Mouse (Mus musculus): ENCODE results near the gene Gm45808. TPM values are rescaled to one million over a fixed set of nuclear protein-coding genes. Genes with fewer than 3 reads are reported as not detected.
"Not testable (repeated sequence)": the region's sequence is repeated elsewhere in the genome, so short reads cannot be mapped to it uniquely, and the experiment has no call there.

Gene Gm45808
- polyA plus RNA-seq, 1 experiment from 2014 or later: not detected

DNA sequence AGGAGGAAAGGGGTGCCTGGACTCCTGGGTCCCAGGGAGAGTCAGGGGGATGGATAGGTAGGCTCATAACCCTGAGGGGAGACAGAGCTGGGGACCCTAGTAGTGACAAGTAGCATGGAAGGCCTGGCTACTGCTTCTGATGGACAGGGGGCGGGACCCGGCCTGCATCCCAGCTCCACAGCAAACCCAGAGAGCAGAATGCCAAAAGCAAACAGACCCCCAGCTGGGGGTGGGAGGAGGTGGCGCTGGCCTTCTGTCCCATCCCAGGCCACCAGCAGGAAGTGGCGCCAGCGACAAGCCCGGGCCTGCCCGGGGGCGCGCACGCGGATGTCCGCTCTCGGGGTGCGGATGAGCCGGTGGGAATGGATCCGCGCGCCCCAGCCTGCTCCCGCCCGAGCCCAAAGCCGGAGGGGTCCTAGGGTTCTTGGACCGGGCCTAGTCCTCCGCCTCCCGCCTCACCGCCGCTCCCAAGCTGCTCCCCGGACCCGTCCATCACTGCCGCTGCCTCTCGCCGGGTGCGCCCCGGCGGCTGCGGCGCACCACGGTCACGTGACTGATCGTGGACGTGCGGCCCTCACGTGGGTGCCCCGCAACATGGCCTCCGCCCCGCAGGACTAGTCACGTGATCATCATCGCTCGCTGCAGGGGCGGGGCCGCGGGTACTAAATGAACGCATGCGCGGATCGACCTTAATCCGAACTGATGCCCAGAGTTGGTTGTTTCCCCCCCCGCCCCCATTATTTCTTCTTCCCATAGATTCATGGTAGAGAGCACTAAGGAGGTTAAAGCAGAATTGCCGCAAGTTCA, 20.1 kb downstream of the Gm45808 start, which contains the start of gene Bax:
Bax (minus strand) TSS at position 616 of the 807 bp plus-strand sequence.
- Histone ChIP-seq H3K27me3 (ENCODE audit: control insufficient read depth, insufficient read depth, low read length) (no peaks in the 10 kb centered on the region), H3K9ac (ENCODE audit: low read length) (peak within 1 kb of the TSS; percentile 88), H3K27ac (ENCODE audit: low read length) (peak within 1 kb of the TSS; percentile 4), H3K4me2 (ENCODE audit: low read depth, low read length) (peak within 1 kb of the TSS; percentile 86), H3K36me3 (ENCODE audit: control insufficient read depth, insufficient read depth, low read length) (peaks cover 5% of the 10 kb centered on the region; the same call in 1 of the 2 replicates), H3K4me3 (replicated peaks; ENCODE audit: low read length) (peak within 1 kb of the TSS; percentile 82), H3K4me1 (ENCODE audit: control insufficient read depth, insufficient read depth, low read length) (peaks cover 14% of the 10 kb centered on the region), H3K9me3 (replicated peaks; ENCODE audit: control insufficient read depth, low read length) (no peaks in the 10 kb centered on the region)
- peak; percentile 82 for ATAC-seq (ENCODE audit: insufficient read depth, low FRiP score)
- under 1% methylated on average over 57 of the region's 58 CpGs for WGBS

DNA sequence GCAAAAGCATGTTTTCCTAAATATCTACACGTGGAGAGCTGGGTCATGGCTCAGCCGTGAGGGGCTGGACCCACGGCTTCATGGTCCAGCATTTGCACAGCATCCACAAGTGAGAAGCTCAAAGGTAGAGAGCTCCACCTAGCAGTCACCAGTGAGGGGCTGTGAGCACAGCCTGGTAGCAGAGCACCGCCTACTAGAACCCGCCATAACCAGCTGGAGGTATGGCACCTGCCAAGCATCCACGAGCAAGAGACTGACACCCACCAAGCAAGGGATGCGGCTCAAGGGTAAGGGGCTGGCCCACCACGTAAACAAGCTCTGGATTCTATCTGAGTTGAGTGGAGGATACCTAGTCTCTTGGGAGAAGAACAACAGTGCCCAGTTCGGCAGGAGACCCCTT, 21.1 kb downstream of the Gm45808 start:
- Histone ChIP-seq H3K4me2 (ENCODE audit: low read depth, low read length) (peak overlapping the region; percentile 86), H3K4me1 (ENCODE audit: control insufficient read depth, insufficient read depth, low read length) (peaks cover 23% of the 10 kb centered on the region), H3K9me3 (replicated peaks; ENCODE audit: control insufficient read depth, low read length) (no peaks in the 10 kb centered on the region), H3K4me3 (replicated peaks; ENCODE audit: low read length) (peak overlapping the region; percentile 82), H3K36me3 (ENCODE audit: control insufficient read depth, insufficient read depth, low read length) (peaks cover 5% of the 10 kb centered on the region; the same call in 1 of the 2 replicates), H3K27me3 (ENCODE audit: control insufficient read depth, insufficient read depth, low read length) (no peaks in the 10 kb centered on the region), H3K9ac (ENCODE audit: low read length) (peak overlapping the region; percentile 88; the same call in 1 of the 2 replicates), H3K27ac (ENCODE audit: low read length) (no peak overlapping the region)
- 68% methylated on average over 9 of the region's 9 CpGs for whole genome bisulfite sequencing
- no peak for ATAC-seq (ENCODE audit: insufficient read depth, low FRiP score)

DNA sequence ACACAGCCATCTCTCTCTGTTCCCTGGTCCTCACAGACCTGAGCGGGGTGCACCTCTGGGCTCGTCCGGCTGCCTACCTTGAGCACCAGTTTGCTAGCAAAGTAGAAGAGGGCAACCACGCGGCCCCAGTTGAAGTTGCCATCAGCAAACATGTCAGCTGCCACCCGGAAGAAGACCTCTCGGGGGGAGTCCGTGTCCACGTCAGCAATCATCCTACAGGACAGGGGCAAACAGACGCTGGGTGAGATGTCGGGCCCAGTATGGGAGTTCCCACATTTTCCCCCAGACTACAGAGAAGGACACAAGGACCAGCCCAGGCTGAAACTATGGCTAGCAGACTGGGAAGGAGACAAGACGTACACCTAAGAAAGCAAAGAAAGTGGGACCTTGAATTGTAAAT, 21.5 kb downstream of the Gm45808 start:
- Histone ChIP-seq H3K9ac (ENCODE audit: low read length) (no peak overlapping the region), H3K4me1 (ENCODE audit: control insufficient read depth, insufficient read depth, low read length) (peaks cover 27% of the 10 kb centered on the region), H3K9me3 (replicated peaks; ENCODE audit: control insufficient read depth, low read length) (no peaks in the 10 kb centered on the region), H3K4me2 (ENCODE audit: low read depth, low read length) (no peak overlapping the region), H3K4me3 (replicated peaks; ENCODE audit: low read length) (no peak overlapping the region), H3K27ac (ENCODE audit: low read length) (no peak overlapping the region), H3K27me3 (ENCODE audit: control insufficient read depth, insufficient read depth, low read length) (no peaks in the 10 kb centered on the region), H3K36me3 (ENCODE audit: control insufficient read depth, insufficient read depth, low read length) (peaks cover 5% of the 10 kb centered on the region; the same call in 1 of the 2 replicates)
- WGBS: 91% methylated on average over 12 of the region's 12 CpGs
- ATAC-seq (ENCODE audit: insufficient read depth, low FRiP score): no peak

DNA sequence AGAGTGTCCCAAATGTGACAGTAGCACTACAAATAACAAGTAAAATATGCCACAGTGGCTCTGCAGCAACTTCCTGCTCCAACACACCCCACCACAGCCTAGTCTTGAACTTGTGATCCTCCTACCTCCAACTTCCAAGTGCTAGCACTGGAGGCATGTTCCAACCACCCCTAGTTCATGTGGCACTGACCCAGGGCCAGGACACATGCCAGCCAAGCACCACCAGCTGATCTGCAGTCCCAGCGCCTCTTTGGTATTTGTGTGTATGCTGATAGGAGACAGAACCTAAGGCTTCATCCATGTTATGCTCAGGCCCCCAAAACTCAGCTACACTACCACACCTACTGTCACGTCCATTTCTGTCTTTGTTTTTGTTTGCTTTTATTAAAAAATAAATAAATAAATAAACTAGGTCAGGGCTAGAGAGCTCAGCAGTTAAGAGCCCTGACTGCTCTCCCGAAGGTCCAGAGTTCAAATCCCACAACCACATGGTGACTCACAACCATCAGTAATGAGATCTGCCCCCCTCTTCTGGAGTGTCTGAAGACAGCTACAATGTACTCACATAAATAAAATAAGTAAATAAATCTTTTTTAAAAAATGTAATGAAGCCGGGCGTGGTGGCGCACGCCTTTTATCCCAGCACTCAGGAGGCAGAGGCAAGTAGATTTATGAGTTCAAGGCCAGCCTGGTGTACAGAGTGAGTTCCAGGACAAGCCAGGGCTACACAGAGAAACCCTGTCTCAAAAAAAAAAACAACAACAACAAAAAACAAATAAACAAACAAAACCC, 22.4 kb downstream of the Gm45808 start:
- H3K27ac ChIP-seq (ENCODE audit: low read length): no peak overlapping the region
- H3K9me3 ChIP-seq (replicated peaks; ENCODE audit: control insufficient read depth, low read length): no peaks in the 10 kb centered on the region
- H3K4me3 ChIP-seq (replicated peaks; ENCODE audit: low read length): no peak overlapping the region
- H3K27me3 ChIP-seq (ENCODE audit: control insufficient read depth, insufficient read depth, low read length): no peaks in the 10 kb centered on the region
- H3K4me1 ChIP-seq (ENCODE audit: control insufficient read depth, insufficient read depth, low read length): peaks cover 29% of the 10 kb centered on the region
- no peak overlapping the region for H3K4me2 ChIP-seq (ENCODE audit: low read depth, low read length)
- no peak for ATAC-seq (ENCODE audit: insufficient read depth, low FRiP score)
- H3K9ac ChIP-seq (ENCODE audit: low read length): no peak overlapping the region
- 92% methylated on average over 7 of the region's 7 CpGs for WGBS
- H3K36me3 ChIP-seq (ENCODE audit: control insufficient read depth, insufficient read depth, low read length): peaks cover 5% of the 10 kb centered on the region; the same call in 1 of the 2 replicates

DNA sequence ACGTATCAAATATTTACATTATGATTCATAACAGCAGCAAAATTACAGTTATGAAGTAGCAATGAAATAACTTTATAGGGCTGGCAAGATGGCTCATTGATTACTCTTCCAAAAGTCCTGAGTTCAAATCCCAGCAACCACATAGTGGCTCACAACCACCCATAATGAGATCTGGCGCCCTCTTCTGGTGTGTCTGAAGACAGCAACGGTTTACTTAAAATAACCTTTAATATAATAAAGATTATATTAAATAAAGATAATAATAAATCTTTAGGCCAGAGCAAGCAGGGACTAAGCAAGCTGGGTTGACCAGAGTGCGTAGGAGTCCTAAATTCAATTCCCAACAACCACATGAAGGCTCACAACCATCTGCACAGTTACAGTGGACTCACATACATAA, 23.7 kb downstream of the Gm45808 start:
- H3K27ac ChIP-seq (ENCODE audit: low read length); H3K9me3 ChIP-seq (replicated peaks; ENCODE audit: control insufficient read depth, low read length); H3K27me3 ChIP-seq (ENCODE audit: control insufficient read depth, insufficient read depth, low read length); ATAC-seq (ENCODE audit: insufficient read depth, low FRiP score); H3K4me3 ChIP-seq (replicated peaks; ENCODE audit: low read length); H3K36me3 ChIP-seq (ENCODE audit: control insufficient read depth, insufficient read depth, low read length); H3K4me2 ChIP-seq (ENCODE audit: low read depth, low read length); H3K9ac ChIP-seq (ENCODE audit: low read length): not testable (repeated sequence)
- WGBS: 77% methylated on average over 4 of the region's 4 CpGs
- peaks cover 34% of the 10 kb centered on the region for H3K4me1 ChIP-seq (ENCODE audit: control insufficient read depth, insufficient read depth, low read length)

DNA sequence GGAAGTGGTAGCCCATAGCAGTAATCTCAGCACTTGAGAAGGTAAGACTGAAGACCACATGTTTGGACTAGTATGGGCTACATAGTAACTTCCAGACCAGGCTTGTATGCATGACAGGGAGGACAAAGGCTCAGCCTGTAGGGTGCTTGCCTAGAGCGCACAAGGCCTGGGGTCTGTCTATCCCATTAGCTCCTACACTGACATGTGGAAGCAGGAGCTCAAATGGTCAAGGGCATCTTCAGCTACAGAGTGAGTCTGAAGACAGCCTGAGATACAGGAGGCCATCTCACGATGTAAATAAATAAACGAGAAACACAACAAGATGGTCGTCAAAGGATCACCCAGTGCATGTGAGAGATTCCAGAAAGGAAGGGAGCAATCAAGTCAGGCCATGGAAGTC, 24.3 kb downstream of the Gm45808 start:
- H3K9me3 ChIP-seq (replicated peaks; ENCODE audit: control insufficient read depth, low read length): no peaks in the 10 kb centered on the region
- no peak overlapping the region for H3K4me2 ChIP-seq (ENCODE audit: low read depth, low read length)
- no peak overlapping the region for H3K9ac ChIP-seq (ENCODE audit: low read length)
- WGBS: 84% methylated on average over 4 of the region's 4 CpGs
- H3K36me3 ChIP-seq (ENCODE audit: control insufficient read depth, insufficient read depth, low read length): peaks cover 8% of the 10 kb centered on the region; the same call in 1 of the 2 replicates
- ATAC-seq (ENCODE audit: insufficient read depth, low FRiP score): no peak
- H3K27me3 ChIP-seq (ENCODE audit: control insufficient read depth, insufficient read depth, low read length): no peaks in the 10 kb centered on the region
- H3K4me3 ChIP-seq (replicated peaks; ENCODE audit: low read length): no peak overlapping the region
- H3K27ac ChIP-seq (ENCODE audit: low read length): no peak overlapping the region
- peaks cover 39% of the 10 kb centered on the region for H3K4me1 ChIP-seq (ENCODE audit: control insufficient read depth, insufficient read depth, low read length)

DNA sequence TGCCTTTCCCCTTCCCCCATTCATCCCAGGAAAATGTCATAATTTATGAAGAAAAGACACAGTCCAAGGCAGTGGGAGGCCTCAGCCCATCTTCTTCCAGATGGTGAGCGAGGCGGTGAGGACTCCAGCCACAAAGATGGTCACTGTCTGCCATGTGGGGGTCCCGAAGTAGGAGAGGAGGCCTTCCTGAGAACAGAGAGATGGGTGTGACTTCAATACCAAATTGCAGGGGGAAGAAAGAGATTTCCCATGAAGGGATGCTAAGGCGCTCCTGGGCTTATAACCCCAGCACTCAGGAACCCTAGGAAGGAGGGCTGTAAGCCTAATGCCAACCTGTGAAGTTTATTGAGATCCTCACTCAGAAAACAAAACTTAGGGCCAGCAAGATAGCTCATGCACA, 24.8 kb downstream of the Gm45808 start:
- ATAC-seq (ENCODE audit: insufficient read depth, low FRiP score): no peak
- Histone ChIP-seq H3K9ac (ENCODE audit: low read length) (no peak overlapping the region), H3K36me3 (ENCODE audit: control insufficient read depth, insufficient read depth, low read length) (peaks cover 8% of the 10 kb centered on the region; the same call in 1 of the 2 replicates), H3K27ac (ENCODE audit: low read length) (peak overlapping the region; percentile 93), H3K27me3 (ENCODE audit: control insufficient read depth, insufficient read depth, low read length) (no peaks in the 10 kb centered on the region), H3K9me3 (replicated peaks; ENCODE audit: control insufficient read depth, low read length) (no peaks in the 10 kb centered on the region), H3K4me1 (ENCODE audit: control insufficient read depth, insufficient read depth, low read length) (peaks cover 38% of the 10 kb centered on the region), H3K4me3 (replicated peaks; ENCODE audit: low read length) (no peak overlapping the region), H3K4me2 (ENCODE audit: low read depth, low read length) (no peak overlapping the region)
- 83% methylated on average over 4 of the region's 4 CpGs for WGBS

DNA sequence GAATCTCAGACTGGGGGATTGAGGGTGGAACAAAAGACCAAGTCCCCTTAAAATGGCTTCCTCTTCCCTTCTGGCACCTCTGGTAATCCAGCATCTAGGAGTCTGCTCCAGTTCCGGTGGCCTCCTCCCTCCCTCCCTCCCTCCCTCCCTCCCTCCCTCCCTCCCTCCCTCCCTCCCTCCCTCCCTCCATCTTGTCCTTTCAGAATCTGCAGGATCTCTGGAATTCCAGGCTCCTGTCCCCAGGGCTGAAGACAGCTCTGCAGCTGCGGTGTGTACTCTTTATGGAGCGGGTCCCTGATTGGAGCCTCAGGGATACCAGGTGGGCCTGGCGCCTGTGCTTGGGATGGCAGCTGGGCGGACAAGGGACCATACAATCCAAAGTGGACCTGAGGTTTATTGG, 25.3 kb downstream of the Gm45808 start:
- ATAC-seq (ENCODE audit: insufficient read depth, low FRiP score): no peak
- Histone ChIP-seq H3K9me3 (replicated peaks; ENCODE audit: control insufficient read depth, low read length) (no peaks in the 10 kb centered on the region), H3K9ac (ENCODE audit: low read length) (peak overlapping the region; percentile 76), H3K4me1 (ENCODE audit: control insufficient read depth, insufficient read depth, low read length) (peaks cover 38% of the 10 kb centered on the region), H3K27ac (ENCODE audit: low read length) (peak overlapping the region; percentile 93), H3K36me3 (ENCODE audit: control insufficient read depth, insufficient read depth, low read length) (peaks cover 8% of the 10 kb centered on the region; the same call in 1 of the 2 replicates), H3K27me3 (ENCODE audit: control insufficient read depth, insufficient read depth, low read length) (no peaks in the 10 kb centered on the region), H3K4me3 (replicated peaks; ENCODE audit: low read length) (no peak overlapping the region), H3K4me2 (ENCODE audit: low read depth, low read length) (peak overlapping the region; percentile 70)
- whole genome bisulfite sequencing: 54% methylated on average over 5 of the region's 5 CpGs

DNA sequence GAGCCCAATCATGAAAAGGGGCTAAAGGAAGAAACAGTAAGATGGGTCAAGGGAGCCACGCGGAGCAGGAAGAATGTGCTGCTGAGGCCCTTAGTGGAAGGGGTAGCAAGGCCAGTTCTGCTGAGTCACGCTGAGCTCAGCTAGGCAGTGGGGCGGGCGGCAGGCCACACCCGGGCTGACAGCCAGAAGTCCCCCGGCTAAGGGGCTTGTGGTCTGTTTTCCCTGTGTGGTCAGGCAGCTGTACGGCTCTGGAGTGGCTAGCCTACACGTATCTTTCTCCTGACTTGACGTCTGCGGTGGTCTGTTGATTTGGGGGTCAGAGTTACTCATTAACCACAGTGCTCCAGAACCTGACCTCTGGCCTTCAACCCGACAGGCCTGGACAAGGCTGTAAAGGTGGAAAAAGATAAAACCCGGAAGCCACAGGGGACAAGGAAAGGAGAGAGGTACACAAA, 25.7 kb downstream of the Gm45808 start:
- Histone ChIP-seq H3K4me3 (replicated peaks; ENCODE audit: low read length) (peak overlapping the region; percentile 12), H3K9me3 (replicated peaks; ENCODE audit: control insufficient read depth, low read length) (no peaks in the 10 kb centered on the region), H3K36me3 (ENCODE audit: control insufficient read depth, insufficient read depth, low read length) (peaks cover 8% of the 10 kb centered on the region; the same call in 1 of the 2 replicates), H3K4me1 (ENCODE audit: control insufficient read depth, insufficient read depth, low read length) (peaks cover 36% of the 10 kb centered on the region), H3K9ac (ENCODE audit: low read length) (peak overlapping the region; percentile 76), H3K27me3 (ENCODE audit: control insufficient read depth, insufficient read depth, low read length) (no peaks in the 10 kb centered on the region), H3K4me2 (ENCODE audit: low read depth, low read length) (peak overlapping the region; percentile 70), H3K27ac (ENCODE audit: low read length) (peak overlapping the region; percentile 93)
- peak; percentile 42; the same call in 1 of the 2 replicates for ATAC-seq (ENCODE audit: insufficient read depth, low FRiP score)
- 11% methylated on average over 13 of the region's 13 CpGs for WGBS

All from stomach, embryonic 16.5 days (tissue).